Mouse (Mus musculus) erythroid progenitor cell, adult 5-6 weeks (primary cell): ENCODE results near the gene Pak4. TPM values are rescaled to one million over a fixed set of nuclear protein-coding genes. Genes with fewer than 3 reads are reported as not detected.
"Not testable (repeated sequence)": the region's sequence is repeated elsewhere in the genome, so short reads cannot be mapped to it uniquely, and the experiment has no call there.

Experiments
- ATAC-seq: replicated peaks from 2 replicates; pipeline ENCODE4 v1.8.0; 2016; ENCODE audit warnings: moderate number of reproducible peaks, mild to moderate bottlenecking, moderate TSS enrichment, inconsistent platforms; ENCODE audit not compliant: poor library complexity, low FRiP score, severe bottlenecking
- total RNA-seq, 2 experiments: library from RNA; stranded (forward) in 1 of 2; stranded (reverse) in 1 of 2; fragments of 150-400 nt in 1 of 2; fragments of 186-747, 209-891 nt in 1 of 2; gene quantifications; 2 replicates each; pipeline versions ENCODE4 v1.2.3 to v1.2.4; 2015 to 2017; ENCODE audit warnings: low replicate concordance in 2 of 2

Pak4 gene
- total RNA-seq (2015; ENCODE audit: low replicate concordance) = 7.6 and 9.6 TPM in 2 replicates
- total RNA-seq (2017; ENCODE audit: low replicate concordance) = 2.1 and 5.9 TPM in 2 replicates

DNA sequence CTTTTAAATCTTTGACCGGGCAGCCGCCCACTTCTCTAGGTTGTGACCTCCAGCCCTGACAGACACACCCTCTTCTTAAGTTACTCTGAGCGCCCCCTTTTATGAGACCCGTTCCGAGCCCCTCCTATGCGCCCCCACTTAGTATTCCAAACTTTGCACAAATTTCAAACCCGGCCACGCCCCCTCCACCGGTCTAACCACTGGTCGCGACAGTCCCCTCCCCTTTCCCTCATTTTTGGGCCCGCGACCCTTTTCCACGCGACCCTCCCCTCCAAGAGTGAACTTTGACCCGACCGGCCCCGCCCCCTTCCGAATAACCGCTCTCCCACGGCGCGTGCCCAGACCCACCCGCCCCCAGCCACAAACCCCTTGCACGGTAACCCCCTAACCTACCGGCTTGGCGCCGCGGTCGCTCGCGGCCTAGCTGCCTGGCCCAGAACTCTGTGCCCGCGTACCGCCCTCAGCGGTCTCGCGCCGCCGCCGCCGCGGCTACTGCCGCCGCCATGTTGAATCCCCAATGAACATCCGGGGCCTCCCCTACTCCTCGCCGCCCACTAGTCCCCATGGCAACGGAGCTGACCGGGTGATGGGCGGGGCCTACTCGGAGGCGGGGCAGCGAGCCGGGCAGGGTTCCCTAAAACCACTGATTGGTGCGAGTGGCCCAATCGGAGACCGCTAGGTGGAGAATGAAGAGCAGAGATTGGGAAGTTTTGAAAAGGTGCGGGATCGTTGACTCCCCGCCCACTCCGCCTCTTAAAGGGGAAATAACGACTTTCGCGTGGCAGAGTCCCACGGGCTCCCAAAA lies at the start of gene Pak4, which contains the start of gene Samd4b:
TSS of gene Pak4 (minus strand) at position 544 of the 805 bp plus-strand sequence.
TSS of gene Samd4b (minus strand) at position 503 of the 805 bp plus-strand sequence.
- peak; percentile 86 for ATAC-seq

DNA sequence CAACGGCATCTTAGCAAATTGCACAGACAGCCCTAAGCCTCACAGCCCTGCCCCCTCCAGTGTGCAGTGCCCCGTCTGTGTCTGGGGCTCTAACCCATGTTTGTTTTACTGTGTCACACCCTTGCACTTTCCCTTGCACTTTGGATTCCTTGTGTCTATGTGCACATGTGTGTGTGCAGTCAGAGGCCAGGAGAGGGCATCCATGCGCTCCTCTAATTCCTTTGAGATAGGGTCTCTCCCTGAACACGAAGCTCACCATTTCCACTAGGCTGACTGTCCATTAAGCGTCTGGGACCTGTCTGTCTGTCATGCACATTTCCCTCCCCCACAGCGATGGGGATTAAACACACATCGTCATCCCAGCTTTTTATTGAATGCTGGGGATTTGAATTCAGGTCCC lies 49.0 kb upstream of the Pak4 start:
- no peak for ATAC-seq

DNA sequence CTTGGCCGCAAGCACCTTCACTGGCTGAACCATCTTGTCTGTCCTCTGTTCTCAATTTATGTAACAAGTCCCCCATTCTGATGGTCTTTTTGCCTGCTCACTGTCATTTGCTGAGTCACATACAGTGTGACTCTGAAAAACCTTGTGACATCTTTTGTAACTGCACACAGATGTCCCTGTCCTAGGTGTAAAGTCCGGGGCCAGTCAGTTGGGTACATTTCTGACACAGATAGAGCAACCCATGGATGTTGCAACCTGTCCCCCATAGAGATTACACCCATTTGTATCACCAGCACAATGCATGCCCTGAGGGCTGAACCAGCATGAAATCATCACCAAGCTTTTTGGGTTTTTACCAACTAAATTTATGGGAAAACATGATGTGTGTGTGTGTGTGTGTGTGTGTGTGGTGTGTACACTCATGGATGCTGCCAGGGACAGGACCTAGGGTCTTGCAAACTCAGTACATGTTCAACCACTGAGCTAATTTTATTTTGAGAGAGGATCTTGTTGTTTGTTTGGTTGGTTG lies 48.0 kb upstream of the Pak4 start:
- no peak for ATAC-seq

- ATAC-seq = no peak
Measured at GRCm38 (mm10) chr7:28645366-28645765, 47.4 kb upstream of the Pak4 start.

- no peak for ATAC-seq
Measured at GRCm38 (mm10) chr7:28641546-28641945, 43.6 kb upstream of the Pak4 start.

DNA sequence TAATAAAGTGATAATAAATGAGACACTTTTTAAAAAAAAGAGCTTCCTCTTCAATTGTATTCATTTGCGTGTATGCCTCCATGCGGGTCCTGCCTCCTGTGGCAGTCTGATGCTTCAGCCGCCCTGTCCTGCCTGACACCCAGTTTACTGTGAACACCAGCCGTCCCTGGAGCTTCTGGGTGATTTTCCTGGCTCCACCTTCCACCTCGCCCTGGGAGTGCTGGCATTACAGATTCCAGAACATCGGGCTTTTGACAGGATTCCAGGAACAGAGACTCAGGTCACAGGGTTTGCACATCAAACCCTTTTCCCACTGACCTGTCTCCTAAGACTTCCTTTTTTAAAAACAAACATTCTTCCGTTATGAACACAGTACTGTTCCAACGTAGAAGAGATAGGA lies 39.5 kb upstream of the Pak4 start:
- ATAC-seq = no peak

- ATAC-seq = no peak
Measured at GRCm38 (mm10) chr7:28634128-28634527, 36.1 kb upstream of the Pak4 start.

- no peak for ATAC-seq
Measured at GRCm38 (mm10) chr7:28631073-28631472, 33.1 kb upstream of the Pak4 start, which contains the start of gene Acp7. Gene Acp7, minus strand, starts transcription at chr7:28631332.

DNA sequence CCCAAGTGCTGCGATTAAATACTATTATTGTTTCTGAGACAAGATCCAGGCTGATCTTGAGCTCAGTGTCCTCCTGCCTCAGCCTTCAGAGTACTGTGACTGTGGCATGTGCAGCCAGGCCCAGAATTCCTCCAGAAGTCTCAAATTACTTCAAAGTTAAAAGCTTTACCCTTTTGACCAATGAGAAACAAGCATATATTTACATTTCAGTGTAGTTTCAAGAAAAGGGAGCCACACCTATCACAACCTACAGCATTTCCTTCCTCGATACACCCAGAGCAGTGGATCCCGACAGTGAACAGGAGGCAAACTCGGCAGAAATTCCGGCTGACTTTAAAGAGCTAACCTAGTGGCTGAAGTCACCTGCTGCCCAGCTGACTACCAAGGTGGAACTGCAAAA lies 26.8 kb upstream of the Pak4 start:
- no peak for ATAC-seq

DNA sequence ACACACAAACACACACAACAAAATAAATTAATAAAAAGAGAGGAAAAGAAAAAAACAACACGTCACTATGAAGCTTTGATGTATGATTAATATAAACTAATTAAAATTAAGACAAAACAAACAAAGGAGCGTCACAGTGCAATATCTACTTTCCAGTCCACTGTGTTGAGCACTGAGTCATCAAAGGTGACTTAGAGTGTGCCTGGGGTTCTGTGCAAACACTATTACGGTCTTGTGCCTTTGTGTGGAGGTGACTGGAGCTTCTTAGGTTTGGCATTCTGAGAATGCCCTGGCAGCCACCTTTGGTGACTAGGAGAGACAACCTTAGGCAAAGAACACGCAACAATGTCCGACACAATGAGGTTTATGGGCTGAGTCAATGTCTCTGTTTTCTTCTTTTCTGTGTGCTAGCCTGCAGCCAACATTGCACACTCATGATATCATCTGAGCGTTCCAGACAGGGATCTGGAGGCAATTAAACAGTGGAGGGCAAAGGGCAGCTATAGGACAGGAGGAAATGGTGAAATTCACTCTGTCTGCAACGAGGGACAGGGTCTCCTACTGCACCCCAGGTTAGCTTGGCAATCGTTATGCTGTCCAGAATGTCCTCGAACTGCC lies 21.2 kb upstream of the Pak4 start:
- ATAC-seq = no peak

DNA sequence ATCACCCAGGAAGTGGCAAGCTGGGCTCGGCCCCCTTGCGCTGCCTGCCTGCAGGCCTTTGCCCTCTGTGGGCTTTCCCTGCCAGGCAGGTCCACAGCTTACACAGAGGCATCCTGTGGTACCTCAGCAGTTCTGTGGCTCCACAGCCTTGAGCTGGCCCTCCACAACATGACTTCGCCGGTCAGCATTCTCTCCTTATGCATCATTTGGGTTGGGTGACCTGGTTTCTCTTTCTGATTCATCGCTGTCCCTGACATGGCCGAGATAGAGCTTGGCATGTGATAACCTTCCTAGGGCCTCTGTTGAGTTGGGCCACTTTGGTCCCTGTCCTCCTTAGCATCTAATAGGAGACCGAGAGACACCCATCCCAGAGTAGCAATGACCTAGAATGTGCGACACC lies 8.0 kb upstream of the Pak4 start:
- no peak for ATAC-seq

- ATAC-seq = not testable (repeated sequence)
Measured at GRCm38 (mm10) chr7:28603788-28604187, 5.8 kb upstream of the Pak4 start.

GRCm38 (mm10) chr7:28603136-28603535 lies 5.2 kb upstream of the Pak4 start:
- ATAC-seq = no peak

- ATAC-seq = no peak
Measured at GRCm38 (mm10) chr7:28601668-28602067, 3.7 kb upstream of the Pak4 start.

DNA sequence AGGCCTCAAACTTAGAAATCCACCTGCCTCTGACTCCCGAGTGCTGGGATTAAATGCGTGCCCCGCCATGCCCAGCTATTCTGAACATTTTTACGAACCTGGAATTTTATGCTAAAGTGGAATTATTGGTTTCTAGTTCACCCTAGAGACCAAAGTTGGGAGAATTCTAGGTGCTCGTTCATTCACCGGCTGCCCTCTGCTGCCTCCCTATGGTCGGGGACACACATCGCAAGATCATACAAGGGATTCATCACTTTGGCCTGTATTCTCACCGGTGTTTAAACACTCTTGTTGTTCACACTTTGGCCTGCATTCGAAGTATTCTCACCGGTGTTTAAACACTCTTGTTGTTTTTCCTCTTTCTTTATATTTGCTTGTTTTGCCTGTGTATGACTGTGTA lies 3.0 kb upstream of the Pak4 start:
- ATAC-seq = no peak

DNA sequence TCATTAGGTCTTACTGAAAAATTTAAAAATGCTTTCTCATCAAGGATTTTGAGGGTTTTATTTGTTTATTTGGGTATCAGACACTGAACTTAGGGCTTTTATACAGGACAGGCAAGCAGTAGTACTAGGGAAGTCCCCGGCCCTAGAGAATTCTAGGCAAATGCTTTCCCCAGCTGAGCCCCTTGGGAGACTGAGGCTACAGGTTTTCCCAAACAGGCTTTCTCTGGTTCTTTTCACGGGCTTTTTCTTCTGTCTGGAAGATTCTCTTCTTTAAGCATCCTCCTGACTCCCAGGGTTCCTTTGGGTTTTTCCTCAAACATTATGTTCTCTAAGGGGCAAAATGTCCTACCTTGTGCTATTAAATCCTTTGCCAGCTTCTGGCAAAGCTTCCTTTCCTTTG lies 966 bp upstream of the Pak4 start:
- no peak for ATAC-seq

DNA sequence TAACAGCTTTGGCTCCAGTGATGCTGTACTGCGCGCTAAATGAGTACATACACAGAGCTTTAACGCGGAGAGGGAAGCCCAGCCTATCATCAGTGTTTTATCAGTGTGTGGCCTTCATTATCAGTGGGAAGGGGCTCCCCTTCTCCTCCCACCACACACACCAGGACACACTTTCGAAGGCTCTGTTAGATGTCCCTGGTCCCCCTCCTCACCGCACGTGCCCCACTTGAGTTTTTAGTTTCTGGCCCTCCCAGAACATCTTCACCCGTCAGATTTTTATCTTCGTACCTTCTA lies 761 bp downstream of the Pak4 start:
- ATAC-seq = no peak

DNA sequence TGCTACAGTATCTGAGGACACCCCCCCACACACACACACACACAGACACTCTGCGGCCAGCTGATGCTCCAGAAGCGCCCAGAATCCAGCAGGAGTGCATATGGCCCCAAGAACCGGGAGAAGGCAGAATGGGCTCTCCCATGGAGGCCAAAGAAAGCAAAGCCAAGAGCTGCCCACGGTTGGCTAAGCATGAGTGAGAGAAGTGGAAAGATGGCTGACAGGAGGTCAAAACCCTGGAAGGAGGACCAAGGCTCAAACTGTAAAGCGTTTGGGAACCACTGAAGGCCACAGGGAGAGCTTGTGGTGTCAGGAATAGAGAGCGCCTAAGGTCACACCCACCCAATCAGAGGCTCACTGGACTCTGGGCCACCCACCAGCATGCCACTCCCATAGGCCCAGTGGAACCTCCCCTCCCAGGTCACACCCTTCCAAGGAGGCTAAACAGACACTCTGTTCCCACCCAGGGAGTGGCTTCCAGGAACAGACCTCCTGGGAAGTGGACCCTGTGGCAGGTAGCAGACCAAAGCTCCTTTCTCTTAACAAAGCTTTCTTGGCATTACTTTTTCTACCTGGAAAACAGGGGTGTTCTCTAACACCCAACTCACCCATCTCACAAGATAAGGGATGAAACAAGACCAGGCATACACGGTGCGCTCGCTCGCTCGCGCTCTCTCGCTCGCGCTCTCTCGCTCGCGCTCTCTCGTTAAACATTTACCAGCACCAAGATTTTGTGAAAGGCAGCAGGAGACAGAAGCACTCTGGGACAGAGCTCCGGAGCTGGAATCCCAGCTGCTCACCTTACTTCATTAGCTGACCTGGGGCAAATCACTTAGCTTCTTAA lies 1.3 kb downstream of the Pak4 start:
- ATAC-seq = peak; percentile 84

DNA sequence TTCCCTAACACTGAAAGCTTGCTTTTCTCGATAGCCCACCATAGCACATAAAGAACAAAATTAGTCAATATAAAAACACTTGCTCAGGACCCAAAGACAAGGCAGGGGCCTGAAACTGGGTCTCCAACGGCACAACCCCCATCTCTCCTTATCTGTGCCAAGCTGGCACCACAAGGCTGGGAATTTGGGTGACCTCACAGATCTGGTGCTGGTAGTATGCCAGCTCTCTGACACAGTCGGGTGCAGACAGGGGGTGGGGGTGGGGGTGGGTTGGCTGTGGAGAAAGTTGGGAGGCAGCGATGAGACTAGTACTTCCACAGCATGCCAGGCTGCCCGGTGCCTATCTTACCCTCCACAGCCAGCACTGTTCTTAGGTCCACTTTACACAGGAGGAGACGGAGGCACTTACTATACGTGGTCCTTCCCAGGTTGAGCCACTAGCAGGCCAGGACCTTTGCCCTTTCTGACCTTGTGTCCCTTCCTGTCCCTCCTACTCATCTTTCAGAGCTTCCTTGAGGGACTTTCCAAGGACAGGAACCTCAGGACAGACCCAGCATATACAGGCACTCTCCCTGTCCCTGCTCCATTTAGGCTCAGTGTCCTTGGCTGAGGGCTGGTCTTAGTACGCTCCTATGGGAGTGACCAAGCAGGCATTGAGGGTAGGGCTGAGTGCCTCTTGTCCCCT lies 2.1 kb downstream of the Pak4 start:
- ATAC-seq = no peak
